ENCODE assay signal across 9 mouse cellular contexts in genomic region chr16:42873942-42874341, GRCm38 (mm10). TPM values are rescaled to one million over a fixed set of nuclear protein-coding genes. Genes with fewer than 3 reads are reported as not detected.
DNase-seq lines count a peak whose midpoint lies in the region; TF ChIP-seq lines count a peak whose summit lies in the region.
"Had no signal": no experiment of that assay in that cellular context is flagged by ENCODE, and none has a peak within 500 bp of the region (broad histone marks: within the 10 kb centered on the region; RNA-seq: fewer than 3 reads in every experiment).

No protein-coding gene starts in this region.

- no peaks in the 10 kb centered on the region for H3K9me3 ChIP-seq in ES-Bruce4 (replicated peaks; ENCODE audit: control insufficient read depth, insufficient read depth, low read length, poor library complexity, severe bottlenecking)
- H3K9me3 ChIP-seq: embryonic facial prominence, embryonic 15.5 days had no signal

- no peak for TF ChIP-seq POLR2A in ES-Bruce4 (IDR thresholded peaks at IDR 0.05; ENCODE audit: insufficient read depth, low read length)

- DNase-seq in gastrocnemius, adult 2 months, result no peak
- no peak for DNase-seq in gastrocnemius, adult 18-20 months (ENCODE audit: low spot score)
- DNase-seq in layer of hippocampus, adult 2 months (ENCODE audit: low spot score in 2 of 2), result no peak
- DNase-seq in layer of hippocampus, adult 9-10 months (ENCODE audit: low spot score), result no peak
- no peak for DNase-seq in urinary bladder, postnatal 4 days (ENCODE audit: low spot score in 2 of 2)
- DNase-seq in layer of hippocampus, postnatal 10 days (ENCODE audit: low spot score in 2 of 2), result no peak

- peak overlapping the region; percentile 82 for H3K4me3 ChIP-seq in gastrocnemius, adult 2 months
- H3K4me3 ChIP-seq in layer of hippocampus, adult 2 months, result no peak overlapping the region; the same call in 1 of the 2 replicates
- H3K4me3 ChIP-seq in ES-Bruce4 (ENCODE audit: low read depth, low read length) (no peak overlapping the region), macrophage (ENCODE audit: inconsistent target) (peak overlapping the region; percentile 48; the same call in 1 of the 2 replicates)

- H3K36me3 ChIP-seq in ES-Bruce4 (ENCODE audit: control insufficient read depth, insufficient read depth, low read length, poor library complexity, severe bottlenecking) (no peaks in the 10 kb centered on the region), macrophage (ENCODE audit: inconsistent target) (no peaks in the 10 kb centered on the region)
- H3K36me3 ChIP-seq: embryonic facial prominence, embryonic 15.5 days had no signal

- H3K4me1 ChIP-seq in ES-Bruce4 (ENCODE audit: control insufficient read depth, insufficient read depth, low read length), result no peaks in the 10 kb centered on the region
- H3K4me1 ChIP-seq: embryonic facial prominence, embryonic 15.5 days had no signal

- intact Hi-C loops in gastrocnemius, adult 2 months (cut with DNase I), result loop anchor here (2.0 kb wide), 2 partner anchors 37 to 41 kb away; no protein-coding TSS in a partner anchor

- H3K79me2 ChIP-seq in macrophage (ENCODE audit: inconsistent target), result no peaks in the 10 kb centered on the region

- WGBS in macrophage (ENCODE audit: missing documents), result 76% methylated on average over 3 of the region's 3 CpGs

- TF ChIP-seq EP300 in ES-Bruce4 (IDR thresholded peaks at IDR 0.05; ENCODE audit: insufficient read depth, low read depth, low read length), result no peak

- no peak for TF ChIP-seq CTCF in gastrocnemius, adult 2 months (IDR thresholded peaks at IDR 0.05)
- TF ChIP-seq CTCF in layer of hippocampus, adult 2 months (conservative IDR thresholded peaks at IDR 0.05), result no peak
- TF ChIP-seq CTCF in ES-Bruce4 (IDR thresholded peaks at IDR 0.05; ENCODE audit: low read depth, low read length), result no peak

- peak overlapping the region; percentile 54; the same call in 1 of the 2 replicates for H3K9ac ChIP-seq in ES-Bruce4 (ENCODE audit: low read depth, poor library complexity, severe bottlenecking)

- peak overlapping the region; percentile 99 for H3K27ac ChIP-seq in gastrocnemius, adult 2 months
- peak overlapping the region; percentile 96 for H3K27ac ChIP-seq in layer of hippocampus, adult 2 months
- H3K27ac ChIP-seq in ES-Bruce4 (ENCODE audit: insufficient read depth, low read length) (no peak overlapping the region), macrophage (peak overlapping the region; percentile 81)

- H3K27me3 ChIP-seq in ES-Bruce4 (ENCODE audit: control insufficient read depth, insufficient read depth, low read length, poor library complexity, severe bottlenecking), result no peaks in the 10 kb centered on the region
- H3K27me3 ChIP-seq: embryonic facial prominence, embryonic 15.5 days had no signal

RNA-seq across cellular contexts. Expression of gene Zbtb20, which starts 1.7 kb away (rescaled TPM):
- total RNA-seq in gastrocnemius, adult 2 months (2021), result 100 to 1,000 TPM in 1 of 2 experiments, 10 to 100 TPM in 1; 87.2 to 104 TPM
- 10 to 100 TPM; 75.4 to 79.3 TPM for total RNA-seq in gastrocnemius, adult 18-20 months (2021)
- total RNA-seq in layer of hippocampus, adult 2 months (2021), result 100 to 1,000 TPM; 335 to 353 TPM
- polyA plus RNA-seq in ES-Bruce4 (2011; ENCODE audit: insufficient read depth, insufficient read length, low read depth, missing spikeins), result 7.9 and 9.9 TPM in 2 replicates
- 100 to 1,000 TPM in 8 of 26 experiments, 10 to 100 TPM in 18; 48.3 to 117 (median 90.1) TPM for total RNA-seq in macrophage (2018; cell fraction: chromatin; rRNA removed)
- total RNA-seq in macrophage (2018; cell fraction: cytosol; rRNA removed), result 10 to 100 TPM in 15 of 26 experiments, 1 to 10 TPM in 11; 7.7 to 18.0 (median 10.3) TPM
- 10 to 100 TPM; 29.9 to 78.2 (median 53.2) TPM for total RNA-seq in macrophage (2018; cell fraction: nucleus; rRNA removed)
- polyA plus RNA-seq in macrophage (2018), result 2.9 to 5.2 TPM (median 4.8 TPM) in 3 replicates
- total RNA-seq in layer of hippocampus, postnatal 10 days (2021), result 100 to 1,000 TPM; 310 to 333 TPM

Comparison
In these comparisons a context has a peak if more than half of its experiments do, and no peak if none do; other contexts are left out.
1. H3K4me3 ChIP-seq: peak in gastrocnemius, adult 2 months (single experiment) and macrophage (single experiment); none in layer of hippocampus, adult 2 months (single experiment) and ES-Bruce4 (single experiment).